Mouse (Mus musculus): ENCODE results near the gene Hist1h2ai. TPM values are rescaled to one million over a fixed set of nuclear protein-coding genes. Genes with fewer than 3 reads are reported as not detected.
A peak's percentile ranks its signal among the peaks of the same experiment; 100 is the strongest.
"Not testable (repeated sequence)": the region's sequence is repeated elsewhere in the genome, so short reads cannot be mapped to it uniquely, and the experiment has no call there.

The Hist1h2ai gene
- polyA plus RNA-seq (2012; rRNA removed), result 0.84 and 1.5 TPM in 2 replicates

DNA sequence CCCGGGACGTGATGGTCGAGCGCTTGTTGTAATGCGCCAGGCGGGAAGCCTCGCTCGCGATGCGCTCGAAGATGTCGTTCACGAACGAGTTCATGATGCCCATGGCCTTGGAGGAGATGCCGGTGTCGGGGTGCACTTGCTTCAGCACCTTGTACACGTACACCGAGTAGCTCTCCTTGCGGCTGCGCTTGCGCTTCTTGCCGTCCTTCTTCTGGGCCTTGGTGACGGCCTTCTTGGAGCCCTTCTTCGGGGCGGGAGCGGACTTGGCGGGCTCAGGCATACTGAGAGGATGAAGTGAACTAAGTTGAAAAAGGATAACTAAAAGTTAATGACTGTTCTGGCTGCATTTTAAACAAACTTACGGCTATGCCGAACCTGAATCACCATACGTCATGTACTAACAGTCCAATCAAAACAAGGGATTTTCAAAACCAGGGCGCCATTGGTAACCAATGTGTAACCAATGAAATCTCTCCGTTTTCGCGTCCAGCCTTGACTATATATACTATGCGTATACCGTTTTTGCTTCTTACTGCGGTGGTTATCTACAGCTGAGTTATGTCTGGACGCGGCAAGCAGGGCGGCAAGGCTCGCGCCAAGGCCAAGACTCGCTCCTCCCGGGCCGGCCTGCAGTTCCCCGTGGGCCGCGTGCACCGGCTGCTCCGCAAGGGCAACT is at the start of gene Hist1h2ai, which contains the start of gene Hist1h2bl:
Hist1h2ai (plus strand) TSS at position 559 of the 676 bp plus-strand sequence.
Hist1h2bl (minus strand) TSS at position 280 of the 676 bp plus-strand sequence.
- not testable (repeated sequence) for H3K27me3 ChIP-seq (ENCODE audit: control insufficient read depth, insufficient read depth, low read length); H3K4me1 ChIP-seq (ENCODE audit: control insufficient read depth, insufficient read depth, low read length)
- WGBS, result 2% methylated on average over 39 of the region's 50 CpGs

DNA sequence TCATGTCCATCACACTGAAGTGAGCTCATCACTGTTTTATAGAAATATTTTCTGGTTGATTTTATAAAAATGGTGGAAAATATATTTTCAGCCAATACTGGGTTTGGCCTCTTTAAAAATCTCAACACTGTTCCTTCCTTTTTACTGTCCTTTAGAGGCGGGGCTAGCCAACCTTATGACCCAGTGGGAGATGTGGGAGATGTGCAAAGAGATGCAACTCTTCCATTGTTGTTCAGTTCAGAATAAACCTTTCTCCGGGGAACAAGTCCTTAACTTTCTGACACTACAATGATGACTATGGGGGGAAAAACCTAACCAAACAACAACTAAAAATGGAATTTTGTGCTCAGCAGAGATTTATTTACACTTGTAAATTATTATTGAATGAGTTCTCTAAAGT is 38.9 kb upstream of the Hist1h2ai start, which contains the start of gene Olfr1360:
Olfr1360 (minus strand) TSS at position 101 of the 400 bp plus-strand sequence.
- DNase-seq, result no peak
- Histone ChIP-seq H3K4me3 (replicated peaks; ENCODE audit: insufficient read depth, low read depth, low read length) (no peak within 1 kb of the TSS), H3K4me1 (ENCODE audit: control insufficient read depth, insufficient read depth, low read length) (no peaks in the 10 kb centered on the region), H3K27ac (ENCODE audit: insufficient read depth, low read length) (no peak within 1 kb of the TSS), H3K27me3 (ENCODE audit: control insufficient read depth, insufficient read depth, low read length) (no peaks in the 10 kb centered on the region)
- TF ChIP-seq CTCF (IDR thresholded peaks at IDR 0.05; ENCODE audit: borderline replicate concordance, insufficient read depth, low read depth, low read length) (no peak), POLR2A (IDR thresholded peaks at IDR 0.05; ENCODE audit: borderline replicate concordance, insufficient read depth, low read length) (no peak)
- 81% methylated on average over 2 of the region's 2 CpGs for WGBS

More for the DNA sequence above, at the start of gene Hist1h2ai, which contains the start of gene Hist1h2bl:
- peak within 1 kb of the TSS; percentile 78 for H3K4me3 ChIP-seq (replicated peaks; ENCODE audit: insufficient read depth, low read depth, low read length)
- TF ChIP-seq POLR2A (IDR thresholded peaks at IDR 0.05; ENCODE audit: borderline replicate concordance, insufficient read depth, low read length), result peak; percentile 90
- peak; percentile 84 to 94 for DNase-seq
- H3K27ac ChIP-seq (ENCODE audit: insufficient read depth, low read length), result not testable (repeated sequence)

DNA sequence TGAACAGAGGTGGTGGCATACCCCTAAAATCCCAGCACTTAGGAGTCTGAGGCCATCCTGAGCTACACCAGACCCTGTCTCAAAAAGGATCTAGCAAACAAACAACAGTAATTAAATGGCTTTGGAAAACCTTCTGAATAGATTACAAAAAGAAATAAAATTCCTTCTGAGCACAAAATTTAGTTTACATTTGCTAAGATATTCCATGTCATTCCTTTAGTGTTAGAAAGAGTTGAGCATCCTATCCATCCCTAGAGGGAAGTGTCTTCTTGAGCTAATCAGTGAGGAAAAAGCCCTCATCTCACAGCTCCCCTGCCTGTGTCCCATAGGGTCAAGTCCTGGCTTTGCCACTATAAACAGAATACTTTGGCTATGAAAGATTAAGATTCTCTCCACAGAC is 18.4 kb upstream of the Hist1h2ai start, which contains the start of gene Olfr1359:
Olfr1359 (plus strand) TSS at position 301 of the 400 bp plus-strand sequence.
- H3K27me3 ChIP-seq (ENCODE audit: control insufficient read depth, insufficient read depth, low read length), result no peaks in the 10 kb centered on the region
- H3K4me3 ChIP-seq (replicated peaks; ENCODE audit: insufficient read depth, low read depth, low read length), result no peak within 1 kb of the TSS
- H3K4me1 ChIP-seq (ENCODE audit: control insufficient read depth, insufficient read depth, low read length), result no peaks in the 10 kb centered on the region
- TF ChIP-seq POLR2A (IDR thresholded peaks at IDR 0.05; ENCODE audit: borderline replicate concordance, insufficient read depth, low read length) (no peak), CTCF (IDR thresholded peaks at IDR 0.05; ENCODE audit: borderline replicate concordance, insufficient read depth, low read depth, low read length) (no peak)
- no peak within 1 kb of the TSS for H3K27ac ChIP-seq (ENCODE audit: insufficient read depth, low read length)
- no peak for DNase-seq

DNA sequence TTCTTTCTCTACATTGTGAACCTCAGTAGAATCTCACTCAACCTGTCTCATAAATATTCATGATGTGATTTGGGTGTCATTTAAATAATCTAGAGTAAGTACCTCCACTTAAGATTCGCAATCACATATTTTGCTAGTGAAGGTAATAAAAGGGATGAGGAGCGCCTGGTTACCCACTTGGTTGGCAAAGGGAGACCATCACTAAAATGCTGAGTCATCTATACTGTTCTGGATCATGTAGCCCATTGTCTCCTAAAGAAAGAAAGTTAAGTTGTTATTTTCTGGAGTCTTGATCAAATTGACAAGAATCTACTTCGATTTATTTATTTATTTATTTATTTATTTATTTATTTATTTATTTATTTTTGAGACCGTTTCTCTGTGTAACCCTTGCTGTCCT is 9.6 kb upstream of the Hist1h2ai start:
- WGBS, result 71% methylated on average over 4 of the region's 4 CpGs
- H3K27me3 ChIP-seq (ENCODE audit: control insufficient read depth, insufficient read depth, low read length), result no peaks in the 10 kb centered on the region
- DNase-seq, result no peak
- TF ChIP-seq POLR2A (IDR thresholded peaks at IDR 0.05; ENCODE audit: borderline replicate concordance, insufficient read depth, low read length) (no peak), CTCF (IDR thresholded peaks at IDR 0.05; ENCODE audit: borderline replicate concordance, insufficient read depth, low read depth, low read length) (no peak)
- H3K27ac ChIP-seq (ENCODE audit: insufficient read depth, low read length), result no peak overlapping the region
- H3K4me1 ChIP-seq (ENCODE audit: control insufficient read depth, insufficient read depth, low read length), result no peaks in the 10 kb centered on the region
- no peak overlapping the region for H3K4me3 ChIP-seq (replicated peaks; ENCODE audit: insufficient read depth, low read depth, low read length)

DNA sequence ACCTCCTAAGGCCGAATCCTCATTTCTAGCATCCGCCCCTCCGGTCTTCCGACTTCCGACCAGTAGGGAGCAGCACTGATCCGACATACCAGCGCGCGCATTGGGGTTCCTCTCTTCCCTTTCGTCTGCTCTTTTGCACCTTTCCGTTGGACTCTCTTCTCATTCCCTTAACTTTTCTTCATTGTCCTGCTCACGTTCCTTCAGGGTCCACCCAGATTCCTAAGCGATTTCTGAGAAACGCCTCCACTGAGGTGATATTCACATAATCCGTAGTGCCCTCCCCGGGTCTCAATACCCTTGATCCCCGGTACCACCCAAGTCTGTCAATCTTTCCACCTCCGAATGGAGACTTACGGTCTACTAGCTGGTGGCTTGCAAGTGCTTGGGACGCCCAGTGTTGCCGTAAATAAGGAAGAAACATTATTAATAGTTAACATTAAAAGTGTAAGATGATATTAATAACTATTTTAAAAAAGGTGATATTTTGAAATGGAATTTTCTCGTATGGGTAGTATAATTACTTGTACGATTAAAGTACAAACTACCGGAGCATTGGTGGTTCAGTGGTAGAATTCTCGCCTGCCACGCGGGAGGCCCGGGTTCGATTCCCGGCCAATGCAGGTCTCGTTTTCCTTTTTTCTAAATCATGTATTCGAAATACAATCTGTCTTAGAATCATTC is 6.1 kb upstream of the Hist1h2ai start:
- Histone ChIP-seq H3K27ac (ENCODE audit: insufficient read depth, low read length) (no peak overlapping the region), H3K4me1 (ENCODE audit: control insufficient read depth, insufficient read depth, low read length) (no peaks in the 10 kb centered on the region), H3K4me3 (replicated peaks; ENCODE audit: insufficient read depth, low read depth, low read length) (peak overlapping the region; percentile 92), H3K27me3 (ENCODE audit: control insufficient read depth, insufficient read depth, low read length) (no peaks in the 10 kb centered on the region)
- under 1% methylated on average over 32 of the region's 32 CpGs for whole genome bisulfite sequencing
- peak; percentile 86 to 92 for DNase-seq
- TF ChIP-seq CTCF (IDR thresholded peaks at IDR 0.05; ENCODE audit: borderline replicate concordance, insufficient read depth, low read depth, low read length) (peak; percentile 76), POLR2A (IDR thresholded peaks at IDR 0.05; ENCODE audit: borderline replicate concordance, insufficient read depth, low read length) (no peak)

DNA sequence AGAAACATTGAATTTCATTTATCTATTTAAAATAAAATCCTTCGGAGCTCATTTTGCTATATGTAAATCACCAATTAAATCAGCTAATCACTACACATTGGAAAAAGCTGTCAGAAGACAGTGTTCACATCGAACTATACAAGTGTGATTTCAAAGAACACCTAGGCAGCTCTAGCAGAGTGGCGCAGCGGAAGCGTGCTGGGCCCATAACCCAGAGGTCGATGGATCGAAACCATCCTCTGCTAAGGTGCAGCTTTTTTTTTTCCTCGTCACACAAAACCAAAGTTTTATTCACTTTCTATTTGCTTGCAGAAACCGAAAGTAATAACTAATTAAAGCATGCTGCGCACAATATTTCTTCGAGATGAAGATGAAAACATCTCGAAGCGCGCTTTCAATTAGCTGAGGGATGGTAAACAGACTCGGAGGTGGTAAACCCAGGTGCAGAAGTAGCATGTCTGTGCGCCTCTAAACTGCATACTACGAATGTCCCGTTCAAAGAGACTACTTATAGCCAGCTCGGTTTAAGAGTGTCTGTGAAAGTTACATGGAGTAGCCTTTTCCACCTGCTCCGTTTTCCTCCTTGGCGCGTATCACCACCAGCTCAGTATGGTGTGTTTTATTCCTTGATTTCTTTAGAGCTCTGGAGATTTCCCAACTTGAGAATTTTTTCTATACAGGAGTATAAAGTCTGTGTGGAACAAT is 5.2 kb upstream of the Hist1h2ai start:
- H3K27me3 ChIP-seq (ENCODE audit: control insufficient read depth, insufficient read depth, low read length), result no peaks in the 10 kb centered on the region
- 4% methylated on average over 22 of the region's 22 CpGs for WGBS
- no peaks in the 10 kb centered on the region for H3K4me1 ChIP-seq (ENCODE audit: control insufficient read depth, insufficient read depth, low read length)
- no peak for TF ChIP-seq CTCF (IDR thresholded peaks at IDR 0.05; ENCODE audit: borderline replicate concordance, insufficient read depth, low read depth, low read length)
- TF ChIP-seq POLR2A (IDR thresholded peaks at IDR 0.05; ENCODE audit: borderline replicate concordance, insufficient read depth, low read length), result no peak
- DNase-seq, result peak; percentile 79 to 84
- H3K27ac ChIP-seq (ENCODE audit: insufficient read depth, low read length), result no peak overlapping the region
- H3K4me3 ChIP-seq (replicated peaks; ENCODE audit: insufficient read depth, low read depth, low read length), result peak overlapping the region; percentile 92

DNA sequence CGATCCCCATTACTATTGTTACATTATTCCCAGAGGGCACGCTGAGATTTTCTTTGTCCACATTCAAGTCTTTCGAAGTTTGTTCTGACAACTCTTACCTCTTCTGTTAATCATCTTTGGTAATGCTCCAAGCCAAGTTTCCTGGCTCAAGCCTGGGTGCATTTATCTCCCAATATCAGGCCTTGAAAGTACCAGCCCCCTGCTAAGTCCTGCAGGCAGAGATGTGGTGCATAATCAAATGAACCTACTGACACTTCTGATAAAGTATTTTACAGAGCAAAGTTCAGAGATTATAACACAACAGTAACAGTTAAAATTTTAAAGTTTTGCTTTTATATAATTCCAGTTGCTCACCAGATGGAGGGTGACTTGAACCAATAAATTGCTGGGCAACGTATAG is 4.5 kb upstream of the Hist1h2ai start:
- no peaks in the 10 kb centered on the region for H3K4me1 ChIP-seq (ENCODE audit: control insufficient read depth, insufficient read depth, low read length)
- 33% methylated on average over 4 of the region's 4 CpGs for WGBS
- no peak for DNase-seq
- TF ChIP-seq CTCF (IDR thresholded peaks at IDR 0.05; ENCODE audit: borderline replicate concordance, insufficient read depth, low read depth, low read length), result no peak
- TF ChIP-seq POLR2A (IDR thresholded peaks at IDR 0.05; ENCODE audit: borderline replicate concordance, insufficient read depth, low read length), result no peak
- H3K27me3 ChIP-seq (ENCODE audit: control insufficient read depth, insufficient read depth, low read length), result no peaks in the 10 kb centered on the region
- no peak overlapping the region for H3K4me3 ChIP-seq (replicated peaks; ENCODE audit: insufficient read depth, low read depth, low read length)
- no peak overlapping the region for H3K27ac ChIP-seq (ENCODE audit: insufficient read depth, low read length)
